Mouse (Mus musculus): ENCODE data around the gene Ppfia1. TPM values are rescaled to one million over a fixed set of nuclear protein-coding genes. Genes with fewer than 3 reads are reported as not detected.

Ppfia1 gene
- total and polyA plus RNA-seq, 2 experiments from 2014 or later: 14.3 to 30.4 TPM

- DNase-seq (ENCODE audit: low spot score) (no peak), ATAC-seq (ENCODE audit: low FRiP score) (no peak)
- Histone ChIP-seq H3K27me3 (ENCODE audit: insufficient read depth, low read length) (no peaks in the 10 kb centered on the region), H3K9me3 (ENCODE audit: low read length) (no peaks in the 10 kb centered on the region), H3K4me3 (ENCODE audit: low read depth, low read length) (no peak overlapping the region), H3K4me1 (ENCODE audit: insufficient read depth, low read length) (no peaks in the 10 kb centered on the region), H3K36me3 (ENCODE audit: insufficient read depth, low read length) (peaks cover 37% of the 10 kb centered on the region), H3K27ac (ENCODE audit: low read depth, low read length) (no peak overlapping the region), H3K4me2 (ENCODE audit: low read depth, low read length, poor library complexity, severe bottlenecking) (no peak overlapping the region), H3K9ac (replicated peaks; ENCODE audit: low read length, poor library complexity, severe bottlenecking) (no peak overlapping the region)
- WGBS: 98% methylated on average over 5 of the region's 5 CpGs
- TF ChIP-seq CTCF (IDR thresholded peaks at IDR 0.05): no peak
These were observed 33.7 kb downstream of the Ppfia1 start for GRCm38 (mm10) chr7:144519852-144520251.

GRCm38 (mm10) chr7:144516711-144517110, 36.8 kb downstream of the Ppfia1 start:
- 84% methylated on average over 5 of the region's 5 CpGs for WGBS
- H3K36me3 ChIP-seq (ENCODE audit: insufficient read depth, low read length): peaks cover 62% of the 10 kb centered on the region
- ATAC-seq (ENCODE audit: low FRiP score) (no peak), DNase-seq (ENCODE audit: low spot score) (no peak)
- H3K4me2 ChIP-seq (ENCODE audit: low read depth, low read length, poor library complexity, severe bottlenecking): no peak overlapping the region
- H3K4me1 ChIP-seq (ENCODE audit: insufficient read depth, low read length): no peaks in the 10 kb centered on the region
- H3K4me3 ChIP-seq (ENCODE audit: low read depth, low read length): no peak overlapping the region
- H3K9ac ChIP-seq (replicated peaks; ENCODE audit: low read length, poor library complexity, severe bottlenecking): no peak overlapping the region
- H3K27me3 ChIP-seq (ENCODE audit: insufficient read depth, low read length): no peaks in the 10 kb centered on the region
- no peak overlapping the region for H3K27ac ChIP-seq (ENCODE audit: low read depth, low read length)
- no peaks in the 10 kb centered on the region for H3K9me3 ChIP-seq (ENCODE audit: low read length)
- TF ChIP-seq CTCF (IDR thresholded peaks at IDR 0.05): no peak

- Histone ChIP-seq H3K27ac (ENCODE audit: low read depth, low read length) (no peak overlapping the region), H3K27me3 (ENCODE audit: insufficient read depth, low read length) (no peaks in the 10 kb centered on the region), H3K9ac (replicated peaks; ENCODE audit: low read length, poor library complexity, severe bottlenecking) (no peak overlapping the region), H3K4me3 (ENCODE audit: low read depth, low read length) (no peak overlapping the region), H3K4me1 (ENCODE audit: insufficient read depth, low read length) (no peaks in the 10 kb centered on the region), H3K4me2 (ENCODE audit: low read depth, low read length, poor library complexity, severe bottlenecking) (no peak overlapping the region), H3K9me3 (ENCODE audit: low read length) (no peaks in the 10 kb centered on the region), H3K36me3 (ENCODE audit: insufficient read depth, low read length) (peaks cover 86% of the 10 kb centered on the region)
- ATAC-seq (ENCODE audit: low FRiP score) (no peak), DNase-seq (ENCODE audit: low spot score) (no peak)
- 100% methylated on average over 4 of the region's 4 CpGs for WGBS
- no peak for TF ChIP-seq CTCF (IDR thresholded peaks at IDR 0.05)
These were observed 44.4 kb downstream of the Ppfia1 start for GRCm38 (mm10) chr7:144509090-144509489.

GRCm38 (mm10) chr7:144506807-144507206, 46.7 kb downstream of the Ppfia1 start:
- TF ChIP-seq CTCF (IDR thresholded peaks at IDR 0.05): no peak
- no peak overlapping the region for H3K9ac ChIP-seq (replicated peaks; ENCODE audit: low read length, poor library complexity, severe bottlenecking)
- no peak overlapping the region for H3K4me2 ChIP-seq (ENCODE audit: low read depth, low read length, poor library complexity, severe bottlenecking)
- no peak overlapping the region for H3K4me3 ChIP-seq (ENCODE audit: low read depth, low read length)
- whole genome bisulfite sequencing: 94% methylated on average over 1 of the region's 1 CpGs
- H3K36me3 ChIP-seq (ENCODE audit: insufficient read depth, low read length): peaks cover 92% of the 10 kb centered on the region
- ATAC-seq (ENCODE audit: low FRiP score) (no peak), DNase-seq (ENCODE audit: low spot score) (no peak)
- H3K27ac ChIP-seq (ENCODE audit: low read depth, low read length): no peak overlapping the region
- no peaks in the 10 kb centered on the region for H3K9me3 ChIP-seq (ENCODE audit: low read length)
- H3K4me1 ChIP-seq (ENCODE audit: insufficient read depth, low read length): no peaks in the 10 kb centered on the region
- no peaks in the 10 kb centered on the region for H3K27me3 ChIP-seq (ENCODE audit: insufficient read depth, low read length)

GRCm38 (mm10) chr7:144503959-144504358, 49.6 kb downstream of the Ppfia1 start:
- Histone ChIP-seq H3K4me2 (ENCODE audit: low read depth, low read length, poor library complexity, severe bottlenecking) (no peak overlapping the region), H3K4me1 (ENCODE audit: insufficient read depth, low read length) (no peaks in the 10 kb centered on the region), H3K27me3 (ENCODE audit: insufficient read depth, low read length) (no peaks in the 10 kb centered on the region), H3K9ac (replicated peaks; ENCODE audit: low read length, poor library complexity, severe bottlenecking) (no peak overlapping the region), H3K27ac (ENCODE audit: low read depth, low read length) (no peak overlapping the region), H3K4me3 (ENCODE audit: low read depth, low read length) (no peak overlapping the region), H3K9me3 (ENCODE audit: low read length) (no peaks in the 10 kb centered on the region), H3K36me3 (ENCODE audit: insufficient read depth, low read length) (peaks cover 89% of the 10 kb centered on the region)
- WGBS: 84% methylated on average over 4 of the region's 4 CpGs
- ATAC-seq (ENCODE audit: low FRiP score) (no peak), DNase-seq (ENCODE audit: low spot score) (no peak)
- TF ChIP-seq CTCF (IDR thresholded peaks at IDR 0.05): no peak

- H3K9me3 ChIP-seq (ENCODE audit: low read length): no peaks in the 10 kb centered on the region
- H3K36me3 ChIP-seq (ENCODE audit: insufficient read depth, low read length): peaks cover 63% of the 10 kb centered on the region
- H3K9ac ChIP-seq (replicated peaks; ENCODE audit: low read length, poor library complexity, severe bottlenecking): no peak overlapping the region
- ATAC-seq (ENCODE audit: low FRiP score): no peak
- no peaks in the 10 kb centered on the region for H3K4me1 ChIP-seq (ENCODE audit: insufficient read depth, low read length)
- 75% methylated on average over 1 of the region's 1 CpGs for WGBS
- no peaks in the 10 kb centered on the region for H3K27me3 ChIP-seq (ENCODE audit: insufficient read depth, low read length)
- H3K4me3 ChIP-seq (ENCODE audit: low read depth, low read length): no peak overlapping the region
- no peak overlapping the region for H3K4me2 ChIP-seq (ENCODE audit: low read depth, low read length, poor library complexity, severe bottlenecking)
- H3K27ac ChIP-seq (ENCODE audit: low read depth, low read length): no peak overlapping the region
- DNase-seq (ENCODE audit: low spot score): no peak
- no peak for TF ChIP-seq CTCF (IDR thresholded peaks at IDR 0.05)
These were observed 60.6 kb downstream of the Ppfia1 start for GRCm38 (mm10) chr7:144492931-144493330.
